ENCODE assay signal across 23 mouse cellular contexts in the genomic region with DNA sequence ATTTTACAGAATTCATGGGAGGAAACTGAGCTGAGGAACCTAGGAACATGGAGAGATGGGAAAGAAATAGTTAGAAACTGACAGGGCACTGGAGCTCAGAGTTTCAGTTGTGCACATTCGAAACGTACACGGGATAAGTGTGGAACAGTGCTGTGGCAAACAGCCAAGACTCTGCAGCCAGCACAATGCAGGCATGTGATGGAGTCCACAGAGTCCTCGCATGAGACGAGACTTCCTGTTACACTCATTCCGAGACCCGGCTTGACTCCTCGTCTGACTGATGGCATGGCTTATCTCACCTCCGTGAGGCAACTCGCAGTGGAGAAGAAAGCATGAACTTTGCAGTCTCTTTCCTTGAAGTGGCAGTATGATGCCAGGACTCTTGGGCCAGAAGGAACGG.
DNase-seq lines count a peak whose midpoint lies in the region; ATAC-seq and TF ChIP-seq lines count a peak whose summit lies in the region.
"Had no signal": no experiment of that assay in that cellular context is flagged by ENCODE, and none has a peak within 500 bp of the region (broad histone marks: within the 10 kb centered on the region; RNA-seq: fewer than 3 reads in every experiment).

No protein-coding gene starts in this region.

- H3K4me2 ChIP-seq in embryonic facial prominence, embryonic 12.5 days (replicated peaks) = no peak overlapping the region
- peak overlapping the region; percentile 33; the same call in 1 of the 2 replicates for H3K4me2 ChIP-seq in heart, embryonic 16.5 days (ENCODE audit: low read depth, low read length)
- H3K4me2 ChIP-seq in lung, embryonic 14.5 days = no peak overlapping the region
- H3K4me2 ChIP-seq: limb, embryonic 15.5 days; lung, embryonic 15.5 days had no signal

- H3K36me3 ChIP-seq in embryonic facial prominence, embryonic 12.5 days = no peaks in the 10 kb centered on the region
- H3K36me3 ChIP-seq in embryonic facial prominence, embryonic 10.5 days (replicated peaks) = no peaks in the 10 kb centered on the region
- no peaks in the 10 kb centered on the region for H3K36me3 ChIP-seq in heart, embryonic 16.5 days (ENCODE audit: control insufficient read depth, insufficient read depth)
- H3K36me3 ChIP-seq in lung, embryonic 14.5 days (ENCODE audit: insufficient read depth) = no peaks in the 10 kb centered on the region
- H3K36me3 ChIP-seq: hindbrain, embryonic 10.5 days; limb, embryonic 15.5 days; lung, embryonic 15.5 days; midbrain, embryonic 10.5 days had no signal

- TF ChIP-seq CTCF in lung, embryonic 14.5 days (IDR thresholded peaks at IDR 0.05; ENCODE audit: low read depth) = no peak

- H3K9ac ChIP-seq in embryonic facial prominence, embryonic 12.5 days = no peak overlapping the region
- no peak overlapping the region for H3K9ac ChIP-seq in heart, embryonic 16.5 days (ENCODE audit: low read length)
- no peak overlapping the region for H3K9ac ChIP-seq in lung, embryonic 14.5 days
- H3K9ac ChIP-seq: limb, embryonic 15.5 days; liver, embryonic 14.5 days; lung, embryonic 15.5 days had no signal

- 0 out of 2 replicates have a peak, but pooled peaks have one; percentile 41 for ATAC-seq in embryonic facial prominence, embryonic 12.5 days (ENCODE audit: insufficient number of reproducible peaks, insufficient read depth, low FRiP score, low TSS enrichment)
- ATAC-seq in heart, embryonic 16.5 days (replicated peaks; ENCODE audit: extremely low read depth, insufficient read depth, low FRiP score) = no peak; the same call in 1 of the 2 replicates
- no peak for ATAC-seq in lung, embryonic 14.5 days (ENCODE audit: insufficient read depth)
- ATAC-seq: hindbrain, embryonic 16.5 days; intestine, embryonic 16.5 days had no signal

- WGBS in embryonic facial prominence, embryonic 12.5 days = 72% methylated on average over 11 of the region's 11 CpGs
- whole genome bisulfite sequencing in embryonic facial prominence, embryonic 10.5 days = 87% methylated on average over 11 of the region's 11 CpGs
- WGBS in heart, embryonic 16.5 days = 16% methylated on average over 11 of the region's 11 CpGs
- 33% methylated on average over 11 of the region's 11 CpGs for WGBS in lung, embryonic 14.5 days

- H3K4me1 ChIP-seq in embryonic facial prominence, embryonic 12.5 days = peaks cover 4% of the 10 kb centered on the region; the same call in 1 of the 2 replicates
- H3K4me1 ChIP-seq in embryonic facial prominence, embryonic 10.5 days = peaks cover 12% of the 10 kb centered on the region
- peaks cover 3% of the 10 kb centered on the region; the same call in 1 of the 2 replicates for H3K4me1 ChIP-seq in heart, embryonic 16.5 days (ENCODE audit: control insufficient read depth, insufficient read depth, low read length)
- no peaks in the 10 kb centered on the region for H3K4me1 ChIP-seq in lung, embryonic 14.5 days (ENCODE audit: insufficient read depth)
- H3K4me1 ChIP-seq: limb, embryonic 15.5 days; lung, embryonic 15.5 days; midbrain, embryonic 10.5 days had no signal

- no peak overlapping the region for H3K4me3 ChIP-seq in embryonic facial prominence, embryonic 12.5 days
- no peak overlapping the region for H3K4me3 ChIP-seq in embryonic facial prominence, embryonic 10.5 days
- H3K4me3 ChIP-seq in heart, embryonic 16.5 days (ENCODE audit: low read length) = no peak overlapping the region
- H3K4me3 ChIP-seq in lung, embryonic 14.5 days (ENCODE audit: low read depth, low read length) = no peak overlapping the region
- H3K4me3 ChIP-seq: gastrocnemius, adult 2 months; hindbrain, embryonic 10.5 days; limb, embryonic 15.5 days; lung, embryonic 15.5 days; midbrain, embryonic 10.5 days had no signal

- no peak overlapping the region for H3K27ac ChIP-seq in embryonic facial prominence, embryonic 12.5 days
- no peak overlapping the region for H3K27ac ChIP-seq in embryonic facial prominence, embryonic 10.5 days (replicated peaks)
- no peak overlapping the region for H3K27ac ChIP-seq in heart, embryonic 16.5 days (ENCODE audit: low read length)
- no peak overlapping the region for H3K27ac ChIP-seq in lung, embryonic 14.5 days (ENCODE audit: low read depth)
- H3K27ac ChIP-seq: gastrocnemius, adult 2 months; hindbrain, embryonic 10.5 days; limb, embryonic 15.5 days; liver, embryonic 14.5 days; lung, embryonic 15.5 days; midbrain, embryonic 10.5 days; stomach, postnatal 0 days had no signal

- no peaks in the 10 kb centered on the region for H3K27me3 ChIP-seq in embryonic facial prominence, embryonic 12.5 days
- H3K27me3 ChIP-seq in embryonic facial prominence, embryonic 10.5 days (replicated peaks; ENCODE audit: low read depth, poor library complexity, severe bottlenecking) = no peaks in the 10 kb centered on the region
- H3K27me3 ChIP-seq in heart, embryonic 16.5 days (ENCODE audit: control insufficient read depth, insufficient read depth, low read length) = no peaks in the 10 kb centered on the region
- no peaks in the 10 kb centered on the region for H3K27me3 ChIP-seq in lung, embryonic 14.5 days (ENCODE audit: insufficient read depth, low read length)
- H3K27me3 ChIP-seq: limb, embryonic 15.5 days; lung, embryonic 15.5 days had no signal

- no peaks in the 10 kb centered on the region for H3K9me3 ChIP-seq in embryonic facial prominence, embryonic 12.5 days
- no peaks in the 10 kb centered on the region for H3K9me3 ChIP-seq in embryonic facial prominence, embryonic 10.5 days
- no peaks in the 10 kb centered on the region for H3K9me3 ChIP-seq in heart, embryonic 16.5 days (replicated peaks; ENCODE audit: control insufficient read depth, low read length)
- no peaks in the 10 kb centered on the region for H3K9me3 ChIP-seq in lung, embryonic 14.5 days (ENCODE audit: low read depth, low read length)
- H3K9me3 ChIP-seq: hindbrain, embryonic 10.5 days; limb, embryonic 15.5 days; lung, embryonic 15.5 days; midbrain, embryonic 10.5 days had no signal

- no peak for DNase-seq in embryonic facial prominence, embryonic 10.5 days (ENCODE audit: low spot score)
- DNase-seq in heart, adult 9 months (ENCODE audit: low spot score in 2 of 2) = no peak
- DNase-seq in lung, embryonic 14.5 days = peak; percentile 48
- no peak for DNase-seq in lung, postnatal 25 days (ENCODE audit: low spot score)
- DNase-seq in induced T-regulatory cell, adult 2 months (ENCODE audit: low read depth) = peak; percentile 52
- no peak for DNase-seq in spleen, postnatal 10 days (ENCODE audit: low spot score in 2 of 2)
- DNase-seq: adrenal gland, adult 8-10 months; cerebellum, adult 18-20 months; gastrocnemius, adult 2 months; lung, postnatal 4 days; right cerebral cortex, adult 18-20 months; thymus, adult 2 months; thymus, postnatal 4 days had no signal

Comparison
In these comparisons a context has a peak if more than half of its experiments do, and no peak if none do; other contexts are left out.
1. DNase-seq: peak in lung, embryonic 14.5 days (single experiment) and induced T-regulatory cell, adult 2 months (single experiment); none in embryonic facial prominence, embryonic 10.5 days (single experiment), heart, adult 9 months (0 of 2), lung, postnatal 25 days (single experiment) and spleen, postnatal 10 days (0 of 2).